Comparison of ENCODE assay signal across 8 mouse cellular contexts in the genomic region with DNA sequence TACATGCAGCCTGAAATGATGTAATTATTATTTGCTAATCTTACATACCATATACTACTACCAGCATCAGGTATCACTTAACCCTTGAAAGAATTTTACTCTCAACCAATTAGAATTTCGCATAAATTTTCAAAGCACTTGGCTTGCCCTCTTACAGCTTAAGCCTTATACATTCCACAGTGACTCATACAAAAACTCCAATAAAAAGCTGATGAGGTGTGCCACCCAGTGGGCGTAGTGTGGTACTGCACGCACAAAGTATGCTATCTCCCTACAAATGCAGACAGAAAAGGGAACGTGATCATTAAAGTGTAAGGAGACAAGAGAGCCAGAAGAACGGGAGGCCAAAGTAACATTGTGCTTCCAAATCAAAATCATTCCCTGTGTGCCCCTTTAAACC. TPM values are rescaled to one million over a fixed set of nuclear protein-coding genes. Genes with fewer than 3 reads are reported as not detected.
DNase-seq lines count a peak whose midpoint lies in the region; ATAC-seq and TF ChIP-seq lines count a peak whose summit lies in the region.

No protein-coding gene starts in this region.

- TF ChIP-seq POLR2A in thymus, adult 2 months (IDR thresholded peaks at IDR 0.05; ENCODE audit: control insufficient read depth, extremely low read depth, insufficient read depth, low read length, poor library complexity) = no peak

- no peaks in the 10 kb centered on the region for H3K4me1 ChIP-seq in thymus, adult 2 months (replicated peaks; ENCODE audit: control insufficient read depth, insufficient read depth, low read length)
- no peaks in the 10 kb centered on the region for H3K4me1 ChIP-seq in hindbrain, postnatal 0 days (ENCODE audit: insufficient read depth, low read length)
- H3K4me1 ChIP-seq in midbrain, embryonic 11.5 days (ENCODE audit: control insufficient read depth, insufficient read depth, low read length) = no peaks in the 10 kb centered on the region

- no peaks in the 10 kb centered on the region for H3K9me3 ChIP-seq in hindbrain, postnatal 0 days (ENCODE audit: low read length)
- no peaks in the 10 kb centered on the region for H3K9me3 ChIP-seq in midbrain, embryonic 11.5 days (ENCODE audit: control insufficient read depth, low read length)

- intact Hi-C loops in left cerebral cortex, postnatal 25 days (cut with DNase I) = loop anchor here (2.0 to 10.0 kb wide), 2 partner anchors 58 to 458 kb away; no protein-coding TSS in a partner anchor

- H3K9ac ChIP-seq in hindbrain, postnatal 0 days (replicated peaks; ENCODE audit: low read length) = no peak overlapping the region
- no peak overlapping the region for H3K9ac ChIP-seq in midbrain, embryonic 11.5 days (ENCODE audit: low read length)

- 10% methylated on average over 5 of the region's 5 CpGs for WGBS in thymus, adult 2 months
- 27% methylated on average over 5 of the region's 5 CpGs for WGBS in hindbrain, postnatal 0 days
- 21% methylated on average over 5 of the region's 5 CpGs for whole genome bisulfite sequencing in midbrain, embryonic 11.5 days

- no peak overlapping the region for H3K4me3 ChIP-seq in thymus, adult 2 months (ENCODE audit: control insufficient read depth, insufficient read depth, low read length)
- H3K4me3 ChIP-seq in hindbrain, postnatal 0 days (ENCODE audit: low read length) = no peak overlapping the region
- H3K4me3 ChIP-seq in midbrain, embryonic 11.5 days (ENCODE audit: low read depth, low read length) = no peak overlapping the region

- H3K27me3 ChIP-seq in thymus, adult 2 months (ENCODE audit: control insufficient read depth, insufficient read depth, low read length) = no peaks in the 10 kb centered on the region
- no peaks in the 10 kb centered on the region for H3K27me3 ChIP-seq in hindbrain, postnatal 0 days (ENCODE audit: insufficient read depth, low read length)
- no peaks in the 10 kb centered on the region; the same call in 1 of the 2 replicates for H3K27me3 ChIP-seq in midbrain, embryonic 11.5 days (ENCODE audit: control insufficient read depth, insufficient read depth, low read length)

- H3K4me2 ChIP-seq in hindbrain, postnatal 0 days (ENCODE audit: low read depth, low read length) = no peak overlapping the region
- H3K4me2 ChIP-seq in midbrain, embryonic 11.5 days = no peak overlapping the region

- TF ChIP-seq CTCF in thymus, adult 2 months (IDR thresholded peaks at IDR 0.05; ENCODE audit: borderline replicate concordance, control insufficient read depth, extremely low read depth, insufficient read depth, low read length, poor library complexity) = no peak
- TF ChIP-seq CTCF in hindbrain, postnatal 0 days (IDR thresholded peaks at IDR 0.05; ENCODE audit: low read depth) = peak; percentile 78

- no peaks in the 10 kb centered on the region for H3K36me3 ChIP-seq in thymus, adult 2 months (ENCODE audit: control insufficient read depth, insufficient read depth, low read length)
- no peaks in the 10 kb centered on the region for H3K36me3 ChIP-seq in hindbrain, postnatal 0 days (ENCODE audit: insufficient read depth, low read length)
- H3K36me3 ChIP-seq in midbrain, embryonic 11.5 days (ENCODE audit: control insufficient read depth, insufficient read depth, low read length) = no peaks in the 10 kb centered on the region

- peak; percentile 22 for DNase-seq in thymus, adult 2 months
- no peak for DNase-seq in thymus, adult 18-20 months
- DNase-seq in adrenal gland, adult 8-10 months = peak; percentile 12
- peak; percentile 26 for DNase-seq in embryo, embryonic 11.5 days (ENCODE audit: low read depth, low spot score)
- DNase-seq in hindbrain, postnatal 0 days (ENCODE audit: low spot score) = peak; percentile 69
- DNase-seq in left cerebral cortex, postnatal 25 days (ENCODE audit: low spot score in 2 of 2) = peak; percentile 27 to 51
- peak; percentile 91 for DNase-seq in midbrain, embryonic 11.5 days (ENCODE audit: low spot score, missing footprints)

- no peak overlapping the region for H3K27ac ChIP-seq in thymus, adult 2 months (ENCODE audit: control insufficient read depth, insufficient read depth, low read length)
- H3K27ac ChIP-seq in hindbrain, postnatal 0 days = no peak overlapping the region
- H3K27ac ChIP-seq in midbrain, embryonic 11.5 days (ENCODE audit: low read depth, low read length) = no peak overlapping the region

- no peak for ATAC-seq in hindbrain, postnatal 0 days
- peak; percentile 33; the same call in 1 of the 2 replicates for ATAC-seq in midbrain, embryonic 11.5 days (ENCODE audit: low FRiP score)
- ATAC-seq in activated CD4-positive, CD25-positive, alpha-beta regulatory T cell, adult 4 months = no peak

RNA-seq across cellular contexts. Expression of gene Cldn2, which starts 31.8 kb away (rescaled TPM):
- polyA plus RNA-seq in thymus, adult 2 months (2012; rRNA removed) = 0.23 and 0.28 TPM in 2 replicates
- under 1 TPM in 1 of 4 experiments, not detected in 3; 0.15 TPM for total RNA-seq in adrenal gland, adult 8-10 months (2022)
- 2.1 and 3.2 TPM in 2 replicates for total RNA-seq in hindbrain, postnatal 0 days (2014; rRNA removed)
- polyA plus RNA-seq in hindbrain, postnatal 0 days (2015; fragmentation: Nextera tagmentation; extraction: Ambion mirVana) = 3.9 and 4.0 TPM in 2 replicates
- 1 to 10 TPM in 1 of 2 experiments, under 1 TPM in 1; 0.78 to 1.6 TPM for total RNA-seq in left cerebral cortex, postnatal 25 days (2021)
- 0.17 and 0.23 TPM in 2 replicates for polyA plus RNA-seq in midbrain, embryonic 11.5 days (2014; fragmentation: Nextera tagmentation; extraction: Ambion mirVana)
- polyA plus RNA-seq in activated CD4-positive, CD25-positive, alpha-beta regulatory T cell, adult 4 months (2017; shearing (Covaris generic)) = not detected

RNA-seq across cellular contexts. Expression of gene Morc4, which starts 39.0 kb away (rescaled TPM):
- 1.5 and 1.6 TPM in 2 replicates for polyA plus RNA-seq in thymus, adult 2 months (2012; rRNA removed)
- total RNA-seq in adrenal gland, adult 8-10 months (2022) = 1 to 10 TPM; 3.6 to 9.3 (median 6.3) TPM
- total RNA-seq in hindbrain, postnatal 0 days (2014; rRNA removed) = 3.1 and 6.0 TPM in 2 replicates
- 2.9 and 3.0 TPM in 2 replicates for polyA plus RNA-seq in hindbrain, postnatal 0 days (2015; fragmentation: Nextera tagmentation; extraction: Ambion mirVana)
- total RNA-seq in left cerebral cortex, postnatal 25 days (2021) = 1 to 10 TPM; 4.5 to 6.2 TPM
- polyA plus RNA-seq in midbrain, embryonic 11.5 days (2014; fragmentation: Nextera tagmentation; extraction: Ambion mirVana) = 8.1 and 9.0 TPM in 2 replicates
- polyA plus RNA-seq in activated CD4-positive, CD25-positive, alpha-beta regulatory T cell, adult 4 months (2017; shearing (Covaris generic)) = under 1 TPM in 1 of 2 experiments, not detected in 1; 0.20 TPM

RNA-seq across cellular contexts. Expression of gene Ripply1, which starts 50.3 kb away (rescaled TPM):
- 0.17 and 0.22 TPM in 2 replicates for polyA plus RNA-seq in thymus, adult 2 months (2012; rRNA removed)
- not detected for total RNA-seq in adrenal gland, adult 8-10 months (2022)
- not detected in 2 replicates for total RNA-seq in hindbrain, postnatal 0 days (2014; rRNA removed)
- not detected in 2 replicates for polyA plus RNA-seq in hindbrain, postnatal 0 days (2015; fragmentation: Nextera tagmentation; extraction: Ambion mirVana)
- total RNA-seq in left cerebral cortex, postnatal 25 days (2021) = not detected
- 0.34 TPM in 1 of 2 replicates, not detected in the other for polyA plus RNA-seq in midbrain, embryonic 11.5 days (2014; fragmentation: Nextera tagmentation; extraction: Ambion mirVana)
- polyA plus RNA-seq in activated CD4-positive, CD25-positive, alpha-beta regulatory T cell, adult 4 months (2017; shearing (Covaris generic)) = not detected

Comparison
In these comparisons a context has a peak if more than half of its experiments do, and no peak if none do; other contexts are left out.
1. DNase-seq: peak in thymus, adult 2 months (single experiment), adrenal gland, adult 8-10 months (single experiment), embryo, embryonic 11.5 days (single experiment), hindbrain, postnatal 0 days (single experiment), left cerebral cortex, postnatal 25 days (2 of 2) and midbrain, embryonic 11.5 days (single experiment); none in thymus, adult 18-20 months (0 of 2).